Mouse (Mus musculus): Measurements from ENCODE around the gene 1190005I06Rik.

GRCm38 (mm10) chr8:120686051-120686450 is 38.6 kb upstream of the 1190005I06Rik start:
- TF ChIP-seq CTCF (conservative IDR thresholded peaks at IDR 0.05; ENCODE audit: low read length) (no peak), NANOG (IDR thresholded peaks at IDR 0.05; ENCODE audit: borderline replicate concordance, low read length) (no peak)

Measured in E14TG2a.4 (cell line).